12 mouse cellular contexts compared by ENCODE assay signal in genomic region chr6:142835726-142836125, GRCm38 (mm10). TPM values are rescaled to one million over a fixed set of nuclear protein-coding genes. Genes with fewer than 3 reads are reported as not detected.
A peak's percentile ranks its signal among the peaks of the same experiment; 100 is the strongest.
DNase-seq lines count a peak whose midpoint lies in the region; ATAC-seq lines count a peak whose summit lies in the region.
"Had no signal": no experiment of that assay in that cellular context is flagged by ENCODE, and none has a peak within 500 bp of the region (broad histone marks: within the 10 kb centered on the region; RNA-seq: fewer than 3 reads in every experiment).

No protein-coding gene starts in this region.

- DNase-seq in Muller cell, postnatal 12 days (ENCODE audit: inconsistent ontology term): peak; percentile 34
- DNase-seq in embryo, embryonic 11.5 days (ENCODE audit: low read depth, low spot score): peak; percentile 24
- DNase-seq in forelimb bud, embryonic 11.5 days (ENCODE audit: low read depth, low spot score): peak; percentile 12
- DNase-seq in midbrain, embryonic 11.5 days (ENCODE audit: low spot score, missing footprints): peak; percentile 85
- DNase-seq in right cerebral cortex, adult 2 months (ENCODE audit: low spot score in 2 of 2): no peak
- DNase-seq in T-cell, adult 2 months (ENCODE audit: low spot score): no peak
- DNase-seq in kidney, postnatal 36 days: no peak
- DNase-seq: cerebellum, adult 18-20 months; kidney, postnatal 25 days; thymus, postnatal 14 days had no signal

- no peak overlapping the region for H3K9ac ChIP-seq in midbrain, embryonic 11.5 days (ENCODE audit: low read length)

- no peaks in the 10 kb centered on the region for H3K9me3 ChIP-seq in midbrain, embryonic 11.5 days (ENCODE audit: control insufficient read depth, low read length)

- no peaks in the 10 kb centered on the region for H3K27me3 ChIP-seq in midbrain, embryonic 11.5 days (ENCODE audit: control insufficient read depth, insufficient read depth, low read length)
- H3K27me3 ChIP-seq: CH12.LX had no signal

- WGBS in midbrain, embryonic 11.5 days: 64% methylated on average over 18 of the region's 18 CpGs

- no peak overlapping the region for H3K4me2 ChIP-seq in midbrain, embryonic 11.5 days

- peaks cover 2% of the 10 kb centered on the region; the same call in 1 of the 2 replicates for H3K4me1 ChIP-seq in midbrain, embryonic 11.5 days (ENCODE audit: control insufficient read depth, insufficient read depth, low read length)

- H3K4me3 ChIP-seq in midbrain, embryonic 11.5 days (ENCODE audit: low read depth, low read length): no peak overlapping the region

- ATAC-seq in midbrain, embryonic 11.5 days (ENCODE audit: low FRiP score): peak; percentile 85
- no peak for ATAC-seq in activated CD4-positive, CD25-positive, alpha-beta regulatory T cell, adult 4 months

- H3K27ac ChIP-seq in midbrain, embryonic 11.5 days (ENCODE audit: low read depth, low read length): no peak overlapping the region

- no peaks in the 10 kb centered on the region for H3K36me3 ChIP-seq in midbrain, embryonic 11.5 days (ENCODE audit: control insufficient read depth, insufficient read depth, low read length)

RNA-seq across cellular contexts. Expression of gene Sult6b2, which starts 31.4 kb away (rescaled TPM):
- polyA plus RNA-seq in midbrain, embryonic 11.5 days (2014; fragmentation: Nextera tagmentation; extraction: Ambion mirVana): 0.14 and 0.16 TPM in 2 replicates
- polyA plus RNA-seq in activated CD4-positive, CD25-positive, alpha-beta regulatory T cell, adult 4 months (2017; shearing (Covaris generic)): not detected

Comparison
In these comparisons a context has a peak if more than half of its experiments do, and no peak if none do; other contexts are left out.
1. DNase-seq: peak in Muller cell, postnatal 12 days (single experiment), embryo, embryonic 11.5 days (single experiment), forelimb bud, embryonic 11.5 days (single experiment) and midbrain, embryonic 11.5 days (single experiment); none in right cerebral cortex, adult 2 months (0 of 2), T-cell, adult 2 months (single experiment) and kidney, postnatal 36 days (0 of 2).